Mouse (Mus musculus): Measurements from ENCODE around the gene Osgep. TPM values are rescaled to one million over a fixed set of nuclear protein-coding genes. Genes with fewer than 3 reads are reported as not detected.

The Osgep gene
- total RNA-seq, 2 experiments from 2014 or later = 66.1 to 70.3 TPM

Other genes starting within 250 kb of the Osgep start
- gene Olfr747, start 231.7 kb downstream of the Osgep start, total RNA-seq (2021) = not detected
- not detected for gene Olfr748, start 217.5 kb downstream of the Osgep start, total RNA-seq (2021)
- not detected for gene Olfr749, start 179.8 kb downstream of the Osgep start, total RNA-seq (2021)
- gene Ttc5, start 139.4 kb downstream of the Osgep start, total RNA-seq (2021) = 10 to 100 TPM; 16.2 to 17.0 TPM
- gene Ccnb1ip1, start 117.2 kb downstream of the Osgep start, total RNA-seq (2021) = under 1 TPM in 1 of 2 experiments, not detected in 1; 0.39 TPM
- 10 to 100 TPM; 13.4 to 16.0 TPM for gene Parp2, start 117.1 kb downstream of the Osgep start, total RNA-seq (2021)
- 10 to 100 TPM in 1 of 2 experiments, 1 to 10 TPM in 1; 9.3 to 10.2 TPM for gene Tep1, start 54.3 kb downstream of the Osgep start, total RNA-seq (2021)
- gene Klhl33, start 27.4 kb downstream of the Osgep start, total RNA-seq (2021) = 10 to 100 TPM; 21.5 to 32.5 TPM
- gene Apex1, start 75 bp upstream of the Osgep start, total RNA-seq (2021) = 10 to 100 TPM; 22.6 to 23.2 TPM
- 10 to 100 TPM; 21.1 to 23.6 TPM for gene Pip4p1, start 6.0 kb upstream of the Osgep start, total RNA-seq (2021)
- 10 to 100 TPM; 12.2 to 13.5 TPM for gene Pnp, start 6.2 kb upstream of the Osgep start, total RNA-seq (2021)
- gene Gm49342, start 19.6 kb upstream of the Osgep start, total RNA-seq (2021) = 10 to 100 TPM; 12.6 TPM
- under 1 TPM; 0.61 to 0.75 TPM for gene Pnp2, start 31.1 kb upstream of the Osgep start, total RNA-seq (2021)
- under 1 TPM in 1 of 2 experiments, not detected in 1; 0.39 TPM for gene Rnase10, start 82.9 kb upstream of the Osgep start, total RNA-seq (2021)
- not detected for gene Rnase9, start 117.0 kb upstream of the Osgep start, total RNA-seq (2021)
- gene Rnase11, start 125.3 kb upstream of the Osgep start, total RNA-seq (2021) = not detected
- not detected for gene Rnase12, start 132.8 kb upstream of the Osgep start, total RNA-seq (2021)
- not detected for gene Olfr750, start 149.5 kb upstream of the Osgep start, total RNA-seq (2021)
- 10 to 100 TPM; 50.0 to 53.8 TPM for gene Rnase4, start 166.2 kb upstream of the Osgep start, total RNA-seq (2021)
- gene Ang, start 166.3 kb upstream of the Osgep start, total RNA-seq (2021) = 1 to 10 TPM; 6.2 to 7.7 TPM
- not detected for gene Eddm3b, start 189.5 kb upstream of the Osgep start, total RNA-seq (2021)
- gene Rnase6, start 199.0 kb upstream of the Osgep start, total RNA-seq (2021) = under 1 TPM in 1 of 2 experiments, not detected in 1; 0.73 TPM
- under 1 TPM; 0.52 to 0.53 TPM for gene Rnase1, start 221.9 kb upstream of the Osgep start, total RNA-seq (2021)
- gene Rnase2b, start 237.4 kb upstream of the Osgep start, total RNA-seq (2021) = not detected

Measured in heart, postnatal 25 days (tissue).